Comparison of ENCODE assay signal across 8 mouse cellular contexts in the genomic region with DNA sequence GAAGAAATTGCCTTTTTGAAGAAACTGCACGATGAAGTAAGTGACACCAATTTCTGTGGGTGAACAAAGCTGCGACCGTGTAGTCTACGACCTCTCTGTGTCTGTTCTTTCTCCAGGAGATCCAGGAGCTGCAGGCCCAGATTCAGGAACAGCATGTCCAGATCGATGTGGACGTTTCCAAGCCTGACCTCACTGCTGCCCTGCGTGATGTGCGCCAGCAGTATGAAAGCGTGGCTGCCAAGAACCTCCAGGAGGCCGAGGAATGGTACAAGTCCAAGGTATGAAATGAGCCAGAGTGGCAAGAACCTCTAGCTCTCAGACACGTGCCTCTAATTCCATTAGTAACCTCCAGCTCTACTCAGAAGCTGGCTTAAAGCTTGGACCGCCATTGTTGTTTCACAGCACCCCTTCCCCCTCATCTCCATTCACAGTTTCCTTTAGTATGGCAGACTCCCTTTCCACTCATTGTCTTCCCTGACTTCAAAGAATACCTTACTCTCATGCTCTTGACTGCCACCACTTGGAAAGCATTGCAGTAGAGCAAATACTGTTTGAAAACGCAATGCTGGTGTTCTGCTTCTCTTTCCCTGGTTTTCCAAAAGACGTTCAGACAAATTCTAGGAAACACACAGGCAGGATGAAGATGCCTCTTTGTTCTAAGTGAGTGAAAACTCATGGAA. TPM values are rescaled to one million over a fixed set of nuclear protein-coding genes. Genes with fewer than 3 reads are reported as not detected.
A peak's percentile ranks its signal among the peaks of the same experiment; 100 is the strongest.
DNase-seq lines count a peak whose midpoint lies in the region; ATAC-seq and TF ChIP-seq lines count a peak whose summit lies in the region.

No protein-coding gene starts in this region.

- H3K27me3 ChIP-seq in hindbrain, postnatal 0 days (ENCODE audit: insufficient read depth, low read length): no peaks in the 10 kb centered on the region

- peak; percentile 22 for TF ChIP-seq CTCF in left cerebral cortex, adult 2 months (IDR thresholded peaks at IDR 0.05)
- TF ChIP-seq CTCF in hindbrain, postnatal 0 days (IDR thresholded peaks at IDR 0.05; ENCODE audit: low read depth): peak; percentile 47

- peaks cover 15% of the 10 kb centered on the region for H3K36me3 ChIP-seq in hindbrain, postnatal 0 days (ENCODE audit: insufficient read depth, low read length)

- no peak for ATAC-seq in hindbrain, postnatal 0 days
- no peak for ATAC-seq in inflammation-experienced regulatory T-cells, adult 6 months
- ATAC-seq in CD4-positive, CD25-positive, alpha-beta regulatory T cell, adult 4 months: no peak

- H3K27ac ChIP-seq in left cerebral cortex, adult 2 months: no peak overlapping the region
- no peak overlapping the region for H3K27ac ChIP-seq in hindbrain, postnatal 0 days

- DNase-seq in left cerebral cortex, adult 2 months (ENCODE audit: extremely low spot score in 1 of 2, low spot score in 2 of 2): no peak
- no peak for DNase-seq in left cerebral cortex, postnatal 36 days (ENCODE audit: low spot score in 2 of 2)
- peak; percentile 2 for DNase-seq in adrenal gland, postnatal 25 days
- DNase-seq in gastrocnemius, adult 8-10 months (ENCODE audit: low spot score in 2 of 2): peak; percentile 8 to 15
- peak; percentile 14 for DNase-seq in hindbrain, postnatal 0 days (ENCODE audit: low spot score)
- no peak for DNase-seq in layer of hippocampus, adult 9-10 months (ENCODE audit: low spot score)

- H3K9ac ChIP-seq in hindbrain, postnatal 0 days (replicated peaks; ENCODE audit: low read length): no peak overlapping the region

- peaks cover 4% of the 10 kb centered on the region; the same call in 1 of the 2 replicates for H3K4me1 ChIP-seq in hindbrain, postnatal 0 days (ENCODE audit: insufficient read depth, low read length)

- no peak overlapping the region for H3K4me3 ChIP-seq in left cerebral cortex, adult 2 months
- no peak overlapping the region for H3K4me3 ChIP-seq in hindbrain, postnatal 0 days (ENCODE audit: low read length)

- no peak overlapping the region for H3K4me2 ChIP-seq in hindbrain, postnatal 0 days (ENCODE audit: low read depth, low read length)

- H3K9me3 ChIP-seq in hindbrain, postnatal 0 days (ENCODE audit: low read length): no peaks in the 10 kb centered on the region

- WGBS in hindbrain, postnatal 0 days: 42% methylated on average over 14 of the region's 14 CpGs

- intact Hi-C loops in left cerebral cortex, adult 2 months (cut with DNase I): loop anchor here (10.0 kb wide), 1 partner anchor 284 kb away; no protein-coding TSS in a partner anchor
- intact Hi-C loops in left cerebral cortex, postnatal 36 days (cut with DNase I): loop anchor here (5.0 to 10.0 kb wide), 2 partner anchors 164 to 286 kb away; no protein-coding TSS in a partner anchor

RNA-seq across cellular contexts. Expression of a gene that starts 4.9 kb away (rescaled TPM):
- total RNA-seq in left cerebral cortex, adult 2 months (2021): 10 to 100 TPM; 54.3 to 55.5 TPM
- total RNA-seq in left cerebral cortex, postnatal 36 days (2021): 10 to 100 TPM; 55.9 to 57.9 TPM
- total RNA-seq in adrenal gland, postnatal 25 days (2021): 122 and 146 TPM in 2 replicates
- 100 to 1,000 TPM in 1 of 4 experiments, 10 to 100 TPM in 3; 64.2 to 139 (median 92.0) TPM for total RNA-seq in gastrocnemius, adult 8-10 months (2022)
- total RNA-seq in hindbrain, postnatal 0 days (2014; rRNA removed): 965 and 1,051 TPM in 2 replicates
- 417 and 451 TPM in 2 replicates for polyA plus RNA-seq in hindbrain, postnatal 0 days (2015; fragmentation: Nextera tagmentation; extraction: Ambion mirVana)
- polyA plus RNA-seq in inflammation-experienced regulatory T-cells, adult 6 months (2017; shearing (Covaris generic)): 100 to 1,000 TPM; 319 to 903 (median 331) TPM
- 100 to 1,000 TPM; 335 to 360 TPM for polyA plus RNA-seq in CD4-positive, CD25-positive, alpha-beta regulatory T cell, adult 4 months (2017; shearing (Covaris generic))

RNA-seq across cellular contexts. Expression of a gene that starts 34.1 kb away (rescaled TPM):
- total RNA-seq in left cerebral cortex, adult 2 months (2021): 1 to 10 TPM; 5.8 to 7.1 TPM
- 1 to 10 TPM; 4.6 to 7.9 TPM for total RNA-seq in left cerebral cortex, postnatal 36 days (2021)
- total RNA-seq in adrenal gland, postnatal 25 days (2021): 4.9 and 7.7 TPM in 2 replicates
- total RNA-seq in gastrocnemius, adult 8-10 months (2022): 1 to 10 TPM; 2.4 to 4.1 (median 3.7) TPM
- total RNA-seq in hindbrain, postnatal 0 days (2014; rRNA removed): 6.1 and 7.5 TPM in 2 replicates
- 6.2 and 6.8 TPM in 2 replicates for polyA plus RNA-seq in hindbrain, postnatal 0 days (2015; fragmentation: Nextera tagmentation; extraction: Ambion mirVana)
- 10 to 100 TPM; 14.5 to 17.6 (median 15.4) TPM for polyA plus RNA-seq in inflammation-experienced regulatory T-cells, adult 6 months (2017; shearing (Covaris generic))
- polyA plus RNA-seq in CD4-positive, CD25-positive, alpha-beta regulatory T cell, adult 4 months (2017; shearing (Covaris generic)): 10 to 100 TPM; 12.1 to 19.1 TPM

Comparison
In these comparisons a context has a peak if more than half of its experiments do, and no peak if none do; other contexts are left out.
1. DNase-seq: peak in adrenal gland, postnatal 25 days (single experiment), gastrocnemius, adult 8-10 months (2 of 2) and hindbrain, postnatal 0 days (single experiment); none in left cerebral cortex, adult 2 months (0 of 2), left cerebral cortex, postnatal 36 days (0 of 2) and layer of hippocampus, adult 9-10 months (single experiment).